Mouse (Mus musculus) myocyte (in vitro differentiated cells): ENCODE measurements around the gene Cmklr1. TPM values are rescaled to one million over a fixed set of nuclear protein-coding genes. Genes with fewer than 3 reads are reported as not detected.

Source experiments
- H3K27me3 ChIP-seq: one replicate; pipeline ENCODE4 v1.6.1; 2011; ENCODE audit not compliant: control insufficient read depth, insufficient read depth, insufficient read length
- H3K36me3 ChIP-seq: one replicate; pipeline ENCODE4 v1.6.1; 2011; ENCODE audit not compliant: control insufficient read depth, insufficient read depth
- H3K4me2 ChIP-seq: one replicate; pipeline ENCODE4 v1.6.1; 2011; ENCODE audit warnings: low read depth, control low read depth
- H3K4me3 ChIP-seq: one replicate; pipeline ENCODE4 v1.5.1; 2011; ENCODE audit warnings: mild to moderate bottlenecking, control low read depth, moderate library complexity
- H3K79me2 ChIP-seq: one replicate; pipeline ENCODE4 v1.6.1; 2011; ENCODE audit not compliant: control insufficient read depth, insufficient read depth
- H3ac ChIP-seq: one replicate; pipeline ENCODE4 v1.6.1; 2011; ENCODE audit not compliant: control insufficient read depth, insufficient read length
- CEBPB ChIP-seq: IDR thresholded peaks from 2 replicates; pipeline ENCODE4 v1.6.1; 2011; ENCODE audit warnings: mild to moderate bottlenecking, moderate library complexity; ENCODE audit not compliant: poor library complexity, insufficient read depth, severe bottlenecking
- E2F4 ChIP-seq: IDR thresholded peaks from one replicate; pipeline ENCODE4 v1.6.1; 2011; ENCODE audit warnings: mild to moderate bottlenecking, control low read depth, moderate library complexity; ENCODE audit not compliant: insufficient read depth
- MAX ChIP-seq: IDR thresholded peaks from one replicate; pipeline ENCODE4 v1.6.1; 2011; ENCODE audit warnings: low read depth, mild to moderate bottlenecking, control low read depth
- MYOD1 ChIP-seq, 3 experiments: IDR thresholded peaks; one replicate each; pipeline ENCODE4 v1.6.1; 2011; ENCODE audit warnings: control low read depth in 2 of 3, low read depth in 2 of 3, mild to moderate bottlenecking in 2 of 3, moderate library complexity in 1 of 3; ENCODE audit not compliant: insufficient read length in 2 of 3, control insufficient read depth in 1 of 3
- MYOG ChIP-seq, 3 experiments: IDR thresholded peaks; one replicate each; pipeline ENCODE4 v1.6.1; 2011; ENCODE audit warnings: control low read depth in 2 of 3, low read depth in 2 of 3, mild to moderate bottlenecking in 2 of 3; ENCODE audit not compliant: insufficient read length in 2 of 3, control insufficient read depth in 1 of 3, insufficient read depth in 1 of 3
- POLR2A ChIP-seq: IDR thresholded peaks from one replicate; pipeline ENCODE4 v1.6.1; 2011; ENCODE audit warnings: low read depth, mild to moderate bottlenecking, control low read depth, moderate library complexity; ENCODE audit not compliant: insufficient read length
- POLR2AphosphoS2 ChIP-seq: IDR thresholded peaks from one replicate; pipeline ENCODE4 v1.6.1; 2011; ENCODE audit warnings: low read depth, control low read depth; ENCODE audit not compliant: insufficient read length
- REST ChIP-seq: IDR thresholded peaks from one replicate; pipeline ENCODE4 v1.6.1; 2011; ENCODE audit warnings: mild to moderate bottlenecking, control low read depth, moderate library complexity; ENCODE audit not compliant: insufficient read depth, insufficient read length
- SRF ChIP-seq: IDR thresholded peaks from one replicate; pipeline ENCODE4 v1.6.1; 2011; ENCODE audit warnings: low read depth; ENCODE audit not compliant: control insufficient read depth, insufficient read length
- TCF12 ChIP-seq: IDR thresholded peaks from one replicate; pipeline ENCODE4 v1.6.1; 2011; ENCODE audit warnings: mild to moderate bottlenecking, control low read depth; ENCODE audit not compliant: poor library complexity, insufficient read depth, severe bottlenecking
- TCF3 ChIP-seq: IDR thresholded peaks from one replicate; pipeline ENCODE4 v1.6.1; 2011; ENCODE audit warnings: low read depth, control low read depth; ENCODE audit not compliant: insufficient read length
- USF1 ChIP-seq: IDR thresholded peaks from one replicate; pipeline ENCODE4 v1.6.1; 2011; ENCODE audit warnings: low read depth, mild to moderate bottlenecking, control low read depth, moderate library complexity
- polyA plus RNA-seq: library from polyadenylated mRNA; unstranded; fragments of >200 nt; fragmentation: generic; extraction: Trizol; gene quantifications from one replicate; pipeline ENCODE4 v1.2.1, GENCODE M21; 2012; ENCODE audit warnings: missing spikeins

Gene Cmklr1
- polyA plus RNA-seq, 1 experiment = 14.1 TPM

GRCm38 (mm10) chr5:113600803-113601202, 49.4 kb downstream of the Cmklr1 start:
- no peaks in the 10 kb centered on the region for H3K27me3 ChIP-seq
- H3K4me2 ChIP-seq = no peak overlapping the region
- no peak for TF ChIP-seq SRF
- no peak for TF ChIP-seq TCF3
- no peak for TF ChIP-seq TCF12
- no peak for TF ChIP-seq E2F4
- TF ChIP-seq MYOD1 (IDR thresholded peaks at IDR 0.05; ENCODE audit: control insufficient read depth in 1 of 3, insufficient read length in 2 of 3, low read depth in 2 of 3) = no peak
- no peak for TF ChIP-seq USF1
- no peak for TF ChIP-seq MYOG (IDR thresholded peaks at IDR 0.05; ENCODE audit: control insufficient read depth in 1 of 3, insufficient read depth in 1 of 3, insufficient read length in 2 of 3, low read depth in 2 of 3)
- no peak for TF ChIP-seq CEBPB
- TF ChIP-seq REST = no peak
- TF ChIP-seq POLR2AphosphoS2 = no peak
- H3K36me3 ChIP-seq = no peaks in the 10 kb centered on the region
- H3ac ChIP-seq = no peak overlapping the region
- H3K79me2 ChIP-seq = no peaks in the 10 kb centered on the region
- H3K4me3 ChIP-seq = no peak overlapping the region

- TF ChIP-seq MYOG (IDR thresholded peaks at IDR 0.05; ENCODE audit: control insufficient read depth in 1 of 3, insufficient read depth in 1 of 3, insufficient read length in 2 of 3, low read depth in 2 of 3) (no peak), USF1 (no peak), TCF12 (no peak), MYOD1 (IDR thresholded peaks at IDR 0.05; ENCODE audit: control insufficient read depth in 1 of 3, insufficient read length in 2 of 3, low read depth in 2 of 3) (no peak), SRF (no peak), POLR2A (no peak), POLR2AphosphoS2 (no peak), MAX (no peak), E2F4 (no peak), TCF3 (no peak), CEBPB (no peak), REST (no peak)
- no peak overlapping the region for H3K4me3 ChIP-seq
These were observed 50.0 kb downstream of the Cmklr1 start for GRCm38 (mm10) chr5:113600181-113600580.

GRCm38 (mm10) chr5:113596780-113597353, 53.4 kb downstream of the Cmklr1 start:
- no peak overlapping the region for H3ac ChIP-seq
- H3K4me2 ChIP-seq = no peak overlapping the region
- TF ChIP-seq POLR2AphosphoS2 (no peak), MYOD1 (IDR thresholded peaks at IDR 0.05; ENCODE audit: control insufficient read depth in 1 of 3, insufficient read length in 2 of 3, low read depth in 2 of 3) (no peak), E2F4 (no peak), SRF (no peak), TCF3 (no peak), REST (no peak), MAX (no peak), TCF12 (no peak), MYOG (IDR thresholded peaks at IDR 0.05; ENCODE audit: control insufficient read depth in 1 of 3, insufficient read depth in 1 of 3, insufficient read length in 2 of 3, low read depth in 2 of 3) (no peak), POLR2A (no peak), CEBPB (no peak), USF1 (no peak)
- no peaks in the 10 kb centered on the region for H3K36me3 ChIP-seq
- H3K27me3 ChIP-seq = no peaks in the 10 kb centered on the region
- H3K4me3 ChIP-seq = no peak overlapping the region
- H3K79me2 ChIP-seq = no peaks in the 10 kb centered on the region

More at GRCm38 (mm10) chr5:113600181-113600580, 50.0 kb downstream of the Cmklr1 start:
- Histone ChIP-seq H3K27me3 (no peaks in the 10 kb centered on the region), H3K4me2 (no peak overlapping the region), H3K36me3 (no peaks in the 10 kb centered on the region), H3ac (no peak overlapping the region), H3K79me2 (no peaks in the 10 kb centered on the region)

DNA sequence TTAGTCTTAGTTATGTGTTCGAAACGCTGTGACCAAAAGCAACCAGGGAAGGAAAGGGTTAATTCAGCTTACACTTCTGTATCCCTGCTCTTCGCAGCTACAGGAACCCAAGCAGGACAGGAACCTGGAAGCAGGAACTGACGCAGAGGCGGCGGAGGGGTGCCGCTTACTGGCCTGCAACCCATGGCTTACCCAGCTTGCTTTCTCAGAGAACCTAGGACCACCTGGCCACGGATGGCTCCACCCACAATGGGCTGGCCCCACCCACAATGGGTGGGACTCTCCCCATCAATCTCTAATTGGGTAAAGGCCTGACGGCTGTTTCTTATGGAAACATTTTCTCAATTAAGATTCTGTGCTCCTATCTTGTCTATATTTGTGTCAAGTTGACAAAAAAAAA, 54.0 kb downstream of the Cmklr1 start:
- Histone ChIP-seq H3ac (no peak overlapping the region), H3K79me2 (no peaks in the 10 kb centered on the region), H3K27me3 (no peaks in the 10 kb centered on the region), H3K36me3 (no peaks in the 10 kb centered on the region), H3K4me3 (no peak overlapping the region), H3K4me2 (no peak overlapping the region)
- TF ChIP-seq TCF12 = no peak
- no peak for TF ChIP-seq REST
- TF ChIP-seq POLR2AphosphoS2 = no peak
- no peak for TF ChIP-seq SRF
- no peak for TF ChIP-seq MYOD1 (IDR thresholded peaks at IDR 0.05; ENCODE audit: control insufficient read depth in 1 of 3, insufficient read length in 2 of 3, low read depth in 2 of 3)
- no peak for TF ChIP-seq POLR2A
- TF ChIP-seq TCF3 = no peak
- TF ChIP-seq MYOG (IDR thresholded peaks at IDR 0.05; ENCODE audit: control insufficient read depth in 1 of 3, insufficient read depth in 1 of 3, insufficient read length in 2 of 3, low read depth in 2 of 3) = no peak
